Mouse (Mus musculus): Measurements from ENCODE around the gene Zfp12.

DNA sequence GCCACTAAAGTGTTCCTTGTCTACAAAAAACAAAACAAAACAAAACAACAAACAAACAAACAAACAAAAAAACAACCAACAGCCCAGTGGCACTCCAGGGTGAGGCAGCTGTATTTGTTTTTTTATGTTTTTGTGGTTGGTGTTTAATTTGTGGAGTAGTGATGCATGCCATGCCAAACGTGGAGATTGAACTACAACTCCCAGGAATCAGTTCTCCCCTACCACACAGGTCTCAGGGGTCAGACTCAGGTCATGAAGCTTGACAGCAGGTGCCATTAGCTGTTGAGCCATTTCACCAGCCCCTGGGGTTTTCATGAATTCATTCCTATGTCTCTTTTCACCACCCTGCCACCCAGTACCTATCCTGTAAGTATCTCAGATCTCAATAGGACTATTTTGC, 30.4 kb downstream of the Zfp12 start:
- TF ChIP-seq CTCF (IDR thresholded peaks at IDR 0.05; ENCODE audit: low read depth) (no peak), EP300 (IDR thresholded peaks at IDR 0.05; ENCODE audit: low read depth) (no peak)
